Mouse (Mus musculus) lung, adult 18-20 months (tissue): ENCODE results near the gene Mrln.

Experiments
- DNase-seq, 2 experiments: peaks; one replicate each; pipeline ENCODE4 v3.0.0; 2022; ENCODE audit warnings: mixed read lengths in 2 of 2

Mrln gene

DNA sequence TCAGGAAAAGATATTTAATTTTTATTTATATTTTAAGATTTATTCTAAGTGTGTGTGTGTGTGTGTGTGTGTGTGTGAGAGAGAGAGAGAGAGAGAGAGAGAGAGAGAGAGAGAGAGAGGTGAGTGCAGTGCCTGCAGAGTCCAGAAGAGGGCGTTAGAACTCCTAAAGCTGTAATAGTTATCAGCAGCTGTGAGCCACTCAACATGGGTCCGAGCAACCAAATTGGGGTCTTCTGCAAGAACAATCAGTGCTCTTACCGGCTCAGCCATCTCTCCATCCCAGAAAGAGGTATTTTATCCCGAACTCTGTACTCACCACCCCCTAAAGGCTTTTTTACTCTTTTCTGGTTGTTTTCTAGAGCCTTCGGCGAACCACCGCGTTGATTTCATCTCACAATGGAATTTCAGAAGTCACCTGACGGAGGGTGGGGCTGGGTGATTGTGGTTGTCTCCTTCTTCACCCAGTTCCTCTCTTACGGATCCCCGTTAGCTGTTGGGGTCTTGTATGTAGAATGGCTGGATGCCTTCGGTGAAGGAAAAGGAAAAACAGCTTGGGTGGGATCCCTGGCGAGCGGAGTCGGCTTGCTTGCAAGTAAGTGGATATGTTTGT is 51.2 kb downstream of the Mrln start:
- no peak for DNase-seq

DNA sequence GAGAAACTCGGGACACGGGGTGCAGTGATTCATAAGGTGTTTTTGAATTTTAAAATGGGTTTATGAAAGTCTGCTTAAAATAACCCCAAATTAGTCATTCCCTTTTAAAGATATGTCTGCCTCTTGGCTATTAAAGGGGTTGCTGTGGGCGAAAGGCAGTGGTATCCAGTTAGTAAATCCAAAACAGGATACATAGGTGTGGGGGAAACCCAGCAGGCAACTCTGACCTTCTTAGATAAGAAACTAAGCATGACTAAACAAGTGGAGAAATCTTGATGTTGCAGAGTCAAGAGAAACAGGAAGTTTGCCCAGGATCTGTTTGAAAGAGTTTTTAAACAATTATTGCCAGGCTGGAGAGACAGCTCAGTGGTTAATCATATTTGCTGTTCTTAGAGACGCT is 52.6 kb downstream of the Mrln start:
- DNase-seq = no peak

DNA sequence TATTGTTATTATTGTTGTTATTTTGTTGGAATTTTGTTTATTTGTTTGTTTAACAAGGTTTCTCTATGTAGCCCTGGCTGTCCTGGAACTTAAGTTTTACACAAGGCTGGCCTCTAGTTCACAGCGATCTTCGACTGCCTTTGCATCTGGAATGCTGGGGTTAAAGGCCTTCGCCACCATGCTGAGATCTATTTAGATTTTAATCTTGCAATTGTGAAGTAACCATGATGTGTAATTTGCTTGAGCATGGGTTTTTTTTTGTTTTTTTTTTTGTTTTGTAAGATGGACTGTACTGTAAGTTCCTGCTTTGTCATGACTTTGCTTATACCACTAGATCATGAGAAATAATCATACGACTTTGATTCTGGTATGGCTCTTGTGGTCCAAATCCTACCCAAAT is 56.4 kb downstream of the Mrln start:
- no peak for DNase-seq

GRCm38 (mm10) chr10:70262051-70262450 is 57.6 kb downstream of the Mrln start:
- DNase-seq = no peak

- no peak for DNase-seq
Observed at GRCm38 (mm10) chr10:70263681-70264189, 59.3 kb downstream of the Mrln start.

GRCm38 (mm10) chr10:70264337-70265036 is 60.0 kb downstream of the Mrln start:
- no peak for DNase-seq

- no peak for DNase-seq
Observed at GRCm38 (mm10) chr10:70266501-70266900, 62.0 kb downstream of the Mrln start.

- no peak for DNase-seq
Observed at GRCm38 (mm10) chr10:70268581-70269446, 64.3 kb downstream of the Mrln start.
